Mouse (Mus musculus): ENCODE results near the gene Tead1. TPM values are rescaled to one million over a fixed set of nuclear protein-coding genes. Genes with fewer than 3 reads are reported as not detected.

The Tead1 gene
- polyA plus RNA-seq, 1 experiment, result 210 TPM

- H3K9me3 ChIP-seq (replicated peaks; ENCODE audit: control insufficient read depth, insufficient read depth, low read length, poor library complexity, severe bottlenecking), result no peaks in the 10 kb centered on the region
- no peak overlapping the region for H3K27ac ChIP-seq (ENCODE audit: insufficient read depth, low read length)
- no peak for TF ChIP-seq POLR2A (IDR thresholded peaks at IDR 0.05; ENCODE audit: insufficient read depth, low read length)
- no peak for TF ChIP-seq EP300 (IDR thresholded peaks at IDR 0.05; ENCODE audit: insufficient read depth, low read depth, low read length)
- no peak for TF ChIP-seq CTCF (IDR thresholded peaks at IDR 0.05; ENCODE audit: low read depth, low read length)
- no peak overlapping the region for H3K4me3 ChIP-seq (ENCODE audit: low read depth, low read length)
- H3K27me3 ChIP-seq (ENCODE audit: control insufficient read depth, insufficient read depth, low read length, poor library complexity, severe bottlenecking), result no peaks in the 10 kb centered on the region
- no peaks in the 10 kb centered on the region for H3K4me1 ChIP-seq (ENCODE audit: control insufficient read depth, insufficient read depth, low read length)
- H3K36me3 ChIP-seq (ENCODE audit: control insufficient read depth, insufficient read depth, low read length, poor library complexity, severe bottlenecking), result peaks cover 6% of the 10 kb centered on the region; the same call in 1 of the 2 replicates
- no peak overlapping the region for H3K9ac ChIP-seq (ENCODE audit: low read depth, poor library complexity, severe bottlenecking)
These were observed 204.7 kb downstream of the Tead1 start for GRCm38 (mm10) chr7:112883791-112884274.

GRCm38 (mm10) chr7:112885546-112885945, 206.4 kb downstream of the Tead1 start:
- H3K27me3 ChIP-seq (ENCODE audit: control insufficient read depth, insufficient read depth, low read length, poor library complexity, severe bottlenecking), result no peaks in the 10 kb centered on the region
- H3K27ac ChIP-seq (ENCODE audit: insufficient read depth, low read length), result no peak overlapping the region
- TF ChIP-seq EP300 (IDR thresholded peaks at IDR 0.05; ENCODE audit: insufficient read depth, low read depth, low read length) (no peak), CTCF (IDR thresholded peaks at IDR 0.05; ENCODE audit: low read depth, low read length) (no peak), POLR2A (IDR thresholded peaks at IDR 0.05; ENCODE audit: insufficient read depth, low read length) (no peak)
- 0 out of 2 replicates have a peak, but pooled peaks cover 6% of the 10 kb centered on the region for H3K36me3 ChIP-seq (ENCODE audit: control insufficient read depth, insufficient read depth, low read length, poor library complexity, severe bottlenecking)
- H3K9ac ChIP-seq (ENCODE audit: low read depth, poor library complexity, severe bottlenecking), result no peak overlapping the region
- H3K4me3 ChIP-seq (ENCODE audit: low read depth, low read length), result no peak overlapping the region
- no peaks in the 10 kb centered on the region for H3K4me1 ChIP-seq (ENCODE audit: control insufficient read depth, insufficient read depth, low read length)
- no peaks in the 10 kb centered on the region for H3K9me3 ChIP-seq (replicated peaks; ENCODE audit: control insufficient read depth, insufficient read depth, low read length, poor library complexity, severe bottlenecking)

- TF ChIP-seq EP300 (IDR thresholded peaks at IDR 0.05; ENCODE audit: insufficient read depth, low read depth, low read length) (no peak), POLR2A (IDR thresholded peaks at IDR 0.05; ENCODE audit: insufficient read depth, low read length) (no peak), CTCF (IDR thresholded peaks at IDR 0.05; ENCODE audit: low read depth, low read length) (no peak)
- Histone ChIP-seq H3K36me3 (ENCODE audit: control insufficient read depth, insufficient read depth, low read length, poor library complexity, severe bottlenecking) (peaks cover 22% of the 10 kb centered on the region), H3K4me1 (ENCODE audit: control insufficient read depth, insufficient read depth, low read length) (peaks cover 1% of the 10 kb centered on the region)
These were observed 212.8 kb downstream of the Tead1 start for GRCm38 (mm10) chr7:112891883-112892282.

GRCm38 (mm10) chr7:112892595-112892994, 213.5 kb downstream of the Tead1 start:
- no peak overlapping the region for H3K9ac ChIP-seq (ENCODE audit: low read depth, poor library complexity, severe bottlenecking)

More at GRCm38 (mm10) chr7:112891883-112892282, 212.8 kb downstream of the Tead1 start:
- no peak overlapping the region for H3K4me3 ChIP-seq (ENCODE audit: low read depth, low read length)
- no peak overlapping the region for H3K9ac ChIP-seq (ENCODE audit: low read depth, poor library complexity, severe bottlenecking)
- H3K27me3 ChIP-seq (ENCODE audit: control insufficient read depth, insufficient read depth, low read length, poor library complexity, severe bottlenecking), result no peaks in the 10 kb centered on the region
- H3K9me3 ChIP-seq (replicated peaks; ENCODE audit: control insufficient read depth, insufficient read depth, low read length, poor library complexity, severe bottlenecking), result no peaks in the 10 kb centered on the region
- H3K27ac ChIP-seq (ENCODE audit: insufficient read depth, low read length), result peak overlapping the region; percentile 87; the same call in 1 of the 2 replicates

GRCm38 (mm10) chr7:112896363-112896762, 217.2 kb downstream of the Tead1 start:
- TF ChIP-seq POLR2A (IDR thresholded peaks at IDR 0.05; ENCODE audit: insufficient read depth, low read length) (no peak), CTCF (IDR thresholded peaks at IDR 0.05; ENCODE audit: low read depth, low read length) (no peak), EP300 (IDR thresholded peaks at IDR 0.05; ENCODE audit: insufficient read depth, low read depth, low read length) (no peak)
- Histone ChIP-seq H3K9me3 (replicated peaks; ENCODE audit: control insufficient read depth, insufficient read depth, low read length, poor library complexity, severe bottlenecking) (no peaks in the 10 kb centered on the region), H3K9ac (ENCODE audit: low read depth, poor library complexity, severe bottlenecking) (no peak overlapping the region), H3K36me3 (ENCODE audit: control insufficient read depth, insufficient read depth, low read length, poor library complexity, severe bottlenecking) (peaks cover 36% of the 10 kb centered on the region), H3K4me3 (ENCODE audit: low read depth, low read length) (no peak overlapping the region), H3K27ac (ENCODE audit: insufficient read depth, low read length) (no peak overlapping the region), H3K4me1 (ENCODE audit: control insufficient read depth, insufficient read depth, low read length) (peaks cover 1% of the 10 kb centered on the region), H3K27me3 (ENCODE audit: control insufficient read depth, insufficient read depth, low read length, poor library complexity, severe bottlenecking) (no peaks in the 10 kb centered on the region)

More at GRCm38 (mm10) chr7:112892595-112892994, 213.5 kb downstream of the Tead1 start:
- Histone ChIP-seq H3K4me3 (ENCODE audit: low read depth, low read length) (no peak overlapping the region), H3K27me3 (ENCODE audit: control insufficient read depth, insufficient read depth, low read length, poor library complexity, severe bottlenecking) (no peaks in the 10 kb centered on the region), H3K9me3 (replicated peaks; ENCODE audit: control insufficient read depth, insufficient read depth, low read length, poor library complexity, severe bottlenecking) (no peaks in the 10 kb centered on the region), H3K27ac (ENCODE audit: insufficient read depth, low read length) (peak overlapping the region; percentile 87), H3K4me1 (ENCODE audit: control insufficient read depth, insufficient read depth, low read length) (peaks cover 1% of the 10 kb centered on the region), H3K36me3 (ENCODE audit: control insufficient read depth, insufficient read depth, low read length, poor library complexity, severe bottlenecking) (peaks cover 18% of the 10 kb centered on the region)
- TF ChIP-seq CTCF (IDR thresholded peaks at IDR 0.05; ENCODE audit: low read depth, low read length) (no peak), POLR2A (IDR thresholded peaks at IDR 0.05; ENCODE audit: insufficient read depth, low read length) (no peak), EP300 (IDR thresholded peaks at IDR 0.05; ENCODE audit: insufficient read depth, low read depth, low read length) (no peak)

- no peaks in the 10 kb centered on the region for H3K4me1 ChIP-seq (ENCODE audit: control insufficient read depth, insufficient read depth, low read length)
- no peaks in the 10 kb centered on the region for H3K9me3 ChIP-seq (replicated peaks; ENCODE audit: control insufficient read depth, insufficient read depth, low read length, poor library complexity, severe bottlenecking)
- TF ChIP-seq EP300 (IDR thresholded peaks at IDR 0.05; ENCODE audit: insufficient read depth, low read depth, low read length), result no peak
- TF ChIP-seq POLR2A (IDR thresholded peaks at IDR 0.05; ENCODE audit: insufficient read depth, low read length), result no peak
- TF ChIP-seq CTCF (IDR thresholded peaks at IDR 0.05; ENCODE audit: low read depth, low read length), result no peak
- no peaks in the 10 kb centered on the region for H3K27me3 ChIP-seq (ENCODE audit: control insufficient read depth, insufficient read depth, low read length, poor library complexity, severe bottlenecking)
- no peak overlapping the region for H3K4me3 ChIP-seq (ENCODE audit: low read depth, low read length)
- H3K9ac ChIP-seq (ENCODE audit: low read depth, poor library complexity, severe bottlenecking), result no peak overlapping the region
- no peak overlapping the region for H3K27ac ChIP-seq (ENCODE audit: insufficient read depth, low read length)
- peaks cover 26% of the 10 kb centered on the region for H3K36me3 ChIP-seq (ENCODE audit: control insufficient read depth, insufficient read depth, low read length, poor library complexity, severe bottlenecking)
These were observed 222.6 kb downstream of the Tead1 start for GRCm38 (mm10) chr7:112901710-112902109.
